Mouse (Mus musculus) embryonic facial prominence, embryonic 14.5 days (tissue): ENCODE measurements at regions not wholly inside any gene's neighbourhood (a gene's known extent, or its start where the extent isn't known, plus 50 kb on each side); places are given as distances from the start of the nearest gene placed in this dataset.

Source experiments
- ATAC-seq: fragments of 200-750 bp; cut with Nextera tagmentation; 2 replicates; pipeline ENCODE4 v1.8.0; 2017; ENCODE audit warnings: low read depth, moderate number of reproducible peaks, moderate TSS enrichment
- DNase-seq: peaks from one replicate; pipeline ENCODE4 v3.0.0-alpha.2; 2015; ENCODE audit warnings: low spot score
- H3K27ac ChIP-seq: fragments of 300-500 bp; sonication (generic); replicated peaks from 2 replicates; pipeline ENCODE4 v1.5.1; 2014; ENCODE audit warnings: low read depth, mild to moderate bottlenecking, low read length, moderate library complexity
- H3K27me3 ChIP-seq: fragments of 300-500 bp; sonication (generic); replicated peaks from 2 replicates; pipeline ENCODE4 v1.6.1; 2014; ENCODE audit warnings: low read length; ENCODE audit not compliant: control insufficient read depth, insufficient read depth
- H3K36me3 ChIP-seq: fragments of 300-500 bp; sonication (generic); 2 replicates; pipeline ENCODE4 v1.6.1; 2014; ENCODE audit warnings: low read length, mixed read lengths; ENCODE audit not compliant: control insufficient read depth, insufficient read depth
- H3K4me1 ChIP-seq: fragments of 300-500 bp; sonication (generic); 2 replicates; pipeline ENCODE4 v1.6.1; 2014; ENCODE audit warnings: antibody characterized with exemption, low read length; ENCODE audit not compliant: control insufficient read depth, insufficient read depth
- H3K4me2 ChIP-seq: fragments of 300-500 bp; sonication (generic); 2 replicates; pipeline ENCODE4 v1.6.1; 2014; ENCODE audit warnings: low read depth, mild to moderate bottlenecking, low read length, moderate library complexity, mixed read lengths
- H3K4me3 ChIP-seq: fragments of 300-500 bp; sonication (generic); 2 replicates; pipeline ENCODE4 v1.5.1; 2014; ENCODE audit warnings: low read depth, mild to moderate bottlenecking, low read length
- H3K9ac ChIP-seq: fragments of 300-500 bp; sonication (generic); 2 replicates; pipeline ENCODE4 v1.6.1; 2014; ENCODE audit warnings: low read depth, mild to moderate bottlenecking, low read length, moderate library complexity, mixed read lengths
- H3K9me3 ChIP-seq: fragments of 300-500 bp; sonication (generic); 2 replicates; pipeline ENCODE4 v1.6.1; 2016; ENCODE audit warnings: low read length; ENCODE audit not compliant: control insufficient read depth
- WGBS: fragments of 180-500 bp; shearing (Covaris S2); extraction: QIAGEN DNeasy Blood & Tissue Kit; methylation state at CpG from one replicate; pipeline ENCODE4 v1.1.7; 2014; 5-methylcytosine and 5-hydroxymethylcytosine counted together

DNA sequence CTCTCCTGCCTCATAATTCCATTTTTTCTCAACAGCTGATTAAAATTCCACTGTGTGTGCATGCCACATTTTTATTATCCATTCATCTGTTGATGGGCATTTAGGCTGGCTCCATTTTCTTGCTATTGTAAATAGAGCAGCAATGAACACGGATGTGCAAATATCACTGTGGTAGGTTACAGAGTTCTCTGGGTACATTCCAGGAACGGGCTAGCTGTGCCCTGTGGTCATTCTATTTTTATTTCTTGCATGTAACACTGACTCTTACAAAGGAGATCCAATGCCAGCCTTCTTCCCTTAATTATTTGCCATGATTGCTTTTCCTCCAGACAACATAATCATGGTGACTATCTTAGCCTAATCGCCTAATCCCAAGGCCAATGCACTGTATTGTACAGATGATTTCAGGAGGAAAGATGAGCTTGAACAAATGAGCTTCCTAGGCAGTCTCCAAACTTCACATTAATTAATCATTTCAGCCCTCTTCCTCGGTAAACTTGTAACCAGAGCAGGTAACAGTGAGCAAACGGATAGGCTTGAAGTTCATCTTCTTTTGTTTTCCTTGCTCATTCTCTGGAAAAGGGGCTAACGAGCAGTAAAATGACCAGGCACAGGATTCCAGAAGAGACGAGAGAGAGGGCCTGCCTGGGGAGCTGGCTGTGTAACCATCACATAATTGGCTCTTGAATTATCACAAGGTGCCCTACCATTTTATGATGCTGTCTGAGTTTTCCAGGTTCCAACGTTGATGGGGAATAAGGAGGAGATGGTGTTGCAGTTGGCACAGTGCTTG lies 77.6 kb upstream of the Ppp2r3a start:
- Histone ChIP-seq H3K4me1 (no peaks in the 10 kb centered on the region), H3K36me3 (no peaks in the 10 kb centered on the region), H3K27ac (no peak overlapping the region), H3K27me3 (no peaks in the 10 kb centered on the region), H3K4me3 (no peak overlapping the region), H3K4me2 (no peak overlapping the region), H3K9ac (no peak overlapping the region), H3K9me3 (no peaks in the 10 kb centered on the region)
- 64% methylated on average over 8 of the region's 8 CpGs for WGBS
- DNase-seq (no peak), ATAC-seq (no peak)

DNA sequence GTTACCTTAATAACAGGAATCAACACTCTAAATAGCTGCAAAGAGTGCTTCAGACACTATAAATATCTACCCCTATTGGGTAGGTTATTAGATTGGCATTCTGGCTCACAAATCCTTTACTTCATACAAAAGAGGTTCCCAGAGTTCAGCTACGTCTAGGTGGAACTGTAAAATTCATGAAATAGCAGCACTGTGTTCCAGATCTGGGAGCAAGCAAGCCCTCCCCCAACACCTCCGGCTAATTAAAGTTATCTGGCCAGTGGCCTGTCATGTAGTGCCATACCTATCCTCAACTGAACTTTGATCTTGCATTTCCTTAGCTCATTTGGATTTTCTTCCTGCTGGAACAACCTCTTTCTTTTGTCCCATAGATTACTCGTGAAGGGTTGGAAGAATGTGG lies 75.4 kb upstream of the Ppp2r3a start:
- Histone ChIP-seq H3K27me3 (no peaks in the 10 kb centered on the region), H3K4me3 (no peak overlapping the region), H3K9ac (no peak overlapping the region), H3K4me1 (no peaks in the 10 kb centered on the region), H3K27ac (no peak overlapping the region), H3K4me2 (no peak overlapping the region), H3K36me3 (no peaks in the 10 kb centered on the region), H3K9me3 (no peaks in the 10 kb centered on the region)
- 50% methylated on average over 3 of the region's 3 CpGs for WGBS
- ATAC-seq (no peak), DNase-seq (no peak)

DNA sequence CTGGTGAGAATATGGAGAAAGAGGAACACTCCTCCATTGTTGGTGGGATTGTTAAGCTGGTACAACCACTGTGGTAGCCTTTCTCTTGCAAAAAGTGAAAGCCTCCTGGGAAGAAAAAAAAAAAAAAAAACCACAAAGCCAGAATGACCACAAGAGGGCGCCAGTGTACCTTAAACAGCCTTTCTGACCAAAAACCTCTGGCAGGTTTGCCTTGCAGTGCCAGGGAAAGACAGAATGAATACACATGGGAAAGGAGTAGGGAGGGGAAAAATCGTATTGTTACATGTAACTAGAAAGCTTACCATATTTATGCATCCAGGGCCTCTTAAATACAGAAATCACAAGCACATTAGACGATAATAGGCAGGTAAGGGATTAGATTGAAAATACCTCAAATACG lies 62.4 kb upstream of the Ppp2r3a start:
- 41% methylated on average over 4 of the region's 4 CpGs for WGBS
- no peaks in the 10 kb centered on the region for H3K27me3 ChIP-seq
- ATAC-seq (no peak), DNase-seq (peak; percentile 83)
- H3K4me3 ChIP-seq = no peak overlapping the region
- H3K4me2 ChIP-seq = no peak overlapping the region
- H3K27ac ChIP-seq = no peak overlapping the region
- no peaks in the 10 kb centered on the region for H3K9me3 ChIP-seq
- H3K4me1 ChIP-seq = no peaks in the 10 kb centered on the region
- no peaks in the 10 kb centered on the region for H3K36me3 ChIP-seq
- no peak overlapping the region for H3K9ac ChIP-seq

DNA sequence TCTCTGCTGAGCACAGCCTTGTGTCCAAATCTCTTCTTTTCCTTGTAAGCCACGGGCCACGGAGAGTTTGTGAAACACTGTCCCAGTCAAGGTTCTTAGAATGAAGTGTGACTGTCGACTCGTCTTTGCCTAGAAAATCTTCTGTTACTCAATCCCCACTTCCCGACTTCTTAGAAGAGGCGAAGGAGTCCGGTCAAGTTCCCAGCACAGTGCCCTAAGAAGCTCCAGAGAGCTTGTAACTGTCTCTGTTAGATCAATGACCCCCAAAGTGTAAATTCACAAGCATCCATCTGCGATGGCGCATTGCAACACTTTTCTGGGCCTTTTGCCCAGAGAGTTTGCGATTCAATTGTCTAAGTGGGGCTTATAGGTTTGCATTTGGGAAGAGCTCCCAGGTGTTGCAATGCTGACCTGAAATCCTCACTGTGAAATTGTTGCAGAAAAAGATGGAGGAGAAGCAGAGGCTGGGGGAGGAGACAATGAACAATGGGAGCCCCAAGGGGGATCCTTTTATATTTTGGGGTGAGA lies 54.9 kb upstream of the Ppp2r3a start:
- H3K9ac ChIP-seq = no peak overlapping the region
- H3K36me3 ChIP-seq = no peaks in the 10 kb centered on the region
- ATAC-seq = no peak
- 81% methylated on average over 10 of the region's 10 CpGs for WGBS
- no peaks in the 10 kb centered on the region for H3K4me1 ChIP-seq
- H3K27me3 ChIP-seq = no peaks in the 10 kb centered on the region
- H3K4me2 ChIP-seq = no peak overlapping the region
- H3K4me3 ChIP-seq = no peak overlapping the region
- H3K9me3 ChIP-seq = no peaks in the 10 kb centered on the region
- DNase-seq = peak; percentile 44
- no peak overlapping the region for H3K27ac ChIP-seq

DNA sequence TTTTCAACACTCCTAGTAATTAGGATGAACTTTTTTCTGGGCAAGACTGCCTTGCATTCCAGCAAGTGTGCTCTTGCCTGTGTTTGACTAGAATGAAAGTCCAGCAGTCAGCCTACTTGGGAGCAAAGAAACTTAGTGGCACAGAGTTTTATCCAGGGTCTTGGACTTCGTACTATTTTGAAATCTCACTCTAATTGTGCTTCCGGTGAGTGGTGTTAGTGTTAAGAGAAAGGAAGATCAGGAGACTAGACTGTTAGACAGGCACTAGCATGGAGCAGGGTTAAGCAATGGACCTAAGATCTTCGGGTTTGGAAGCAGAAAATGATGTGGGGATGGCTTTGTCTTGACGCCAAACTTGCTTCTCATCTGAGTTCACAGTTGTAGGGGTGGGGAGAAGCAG lies 54.1 kb upstream of the Ppp2r3a start:
- no peak overlapping the region for H3K4me3 ChIP-seq
- H3K9me3 ChIP-seq = no peaks in the 10 kb centered on the region
- no peak overlapping the region for H3K27ac ChIP-seq
- H3K36me3 ChIP-seq = no peaks in the 10 kb centered on the region
- DNase-seq (no peak), ATAC-seq (no peak)
- no peaks in the 10 kb centered on the region for H3K4me1 ChIP-seq
- 81% methylated on average over 4 of the region's 4 CpGs for WGBS
- no peak overlapping the region for H3K9ac ChIP-seq
- no peaks in the 10 kb centered on the region for H3K27me3 ChIP-seq
- no peak overlapping the region for H3K4me2 ChIP-seq
